Mouse (Mus musculus): ENCODE measurements around the gene Olfr1185-ps1.
"Not testable (repeated sequence)": the region's sequence is repeated elsewhere in the genome, so short reads cannot be mapped to it uniquely, and the experiment has no call there.

Olfr1185-ps1 gene

GRCm38 (mm10) chr2:88493020-88493419 lies at the start of gene Olfr1185-ps1:
Gene Olfr1185-ps1 (plus strand): TSS chr2:88493320.
- no peak for DNase-seq (ENCODE audit: low spot score in 2 of 2)

DNA sequence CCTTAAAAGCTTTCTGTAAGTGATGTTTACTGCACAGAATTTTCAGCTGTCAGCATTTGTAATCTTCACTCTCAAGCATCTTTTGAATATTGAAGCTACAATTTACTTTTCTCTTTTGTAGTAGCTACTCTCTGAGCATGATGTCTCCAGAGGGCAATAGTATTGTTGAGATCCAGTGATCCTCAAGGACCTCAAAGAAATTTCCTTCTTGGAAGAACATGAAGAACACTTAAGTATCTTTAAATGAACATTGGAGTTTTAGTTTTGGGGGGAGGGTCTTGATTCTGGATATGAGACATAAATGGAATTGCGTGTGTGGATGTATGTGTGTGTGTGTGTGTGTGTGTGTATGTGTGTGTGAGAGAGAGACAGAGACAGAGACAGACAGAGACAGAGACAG lies 44.1 kb upstream of the Olfr1185-ps1 start, which contains the start of gene Gm13757:
TSS of gene Gm13757 (minus strand) at position 101 of the 400 bp plus-strand sequence.
- no peak for DNase-seq (ENCODE audit: low spot score in 2 of 2)

GRCm38 (mm10) chr2:88454567-88454966 lies 38.6 kb upstream of the Olfr1185-ps1 start, which contains the start of gene Olfr1183:
Gene Olfr1183 (plus strand): TSS chr2:88454867.
- not testable (repeated sequence) for DNase-seq (ENCODE audit: low spot score in 2 of 2)

DNA sequence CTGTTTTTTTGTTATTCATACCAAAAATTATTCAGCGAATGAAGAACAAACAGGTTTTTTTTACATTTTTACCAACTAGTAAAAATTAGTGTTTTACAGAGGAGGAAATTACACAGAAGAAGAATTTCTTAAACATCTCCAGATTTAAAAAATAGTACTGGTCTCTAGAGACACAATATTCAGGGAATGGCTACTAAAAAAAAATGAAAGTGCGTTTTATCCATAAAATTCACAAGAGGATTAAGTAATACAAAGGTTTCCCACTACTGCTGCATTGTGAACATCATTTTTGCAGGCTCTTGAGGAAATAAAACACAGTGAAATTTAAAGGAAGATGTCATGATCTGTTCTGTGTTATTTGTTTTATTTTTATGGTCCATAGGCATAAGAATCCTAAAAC lies 9.8 kb upstream of the Olfr1185-ps1 start, which contains the start of gene Olfr1184:
TSS of gene Olfr1184 (plus strand) at position 301 of the 400 bp plus-strand sequence.
- no peak for DNase-seq (ENCODE audit: low spot score in 2 of 2)

- DNase-seq (ENCODE audit: low spot score in 2 of 2) = no peak
These were observed 25.1 kb downstream of the Olfr1185-ps1 start, which contains the start of gene Olfr1186 for GRCm38 (mm10) chr2:88518251-88518650. Gene Olfr1186 (plus strand): TSS chr2:88518551.

DNA sequence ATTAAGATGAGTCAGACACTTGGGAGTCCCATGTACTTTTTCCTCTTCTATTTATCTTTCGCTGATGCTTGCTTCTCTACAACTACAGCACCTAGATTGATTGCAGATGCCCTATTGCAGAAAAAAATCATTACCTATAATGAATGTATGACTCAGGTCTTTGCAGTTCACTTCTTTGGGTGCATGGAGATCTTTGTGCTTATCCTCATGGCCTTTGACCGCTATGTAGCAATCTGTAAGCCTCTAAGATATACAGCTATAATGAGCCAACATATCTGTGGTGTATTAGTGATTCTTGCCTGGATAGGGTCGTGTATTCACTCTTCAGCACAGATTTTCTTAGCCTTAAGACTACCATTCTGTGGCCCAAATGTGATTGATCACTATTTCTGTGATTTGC lies 32.6 kb downstream of the Olfr1185-ps1 start:
- DNase-seq (ENCODE audit: low spot score in 2 of 2) = no peak
